Mouse (Mus musculus) megakaryocyte, adult 5-6 weeks (primary cell): ENCODE data around the gene Gm11634. TPM values are rescaled to one million over a fixed set of nuclear protein-coding genes. Genes with fewer than 3 reads are reported as not detected.

ENCODE experiments used
- ATAC-seq: 2 replicates; pipeline ENCODE4 v1.8.0; 2016; ENCODE audit warnings: mild to moderate bottlenecking, inconsistent platforms; ENCODE audit not compliant: poor library complexity, severe bottlenecking
- total RNA-seq, 2 experiments: library from RNA; stranded (forward) in 1 of 2; stranded (reverse) in 1 of 2; fragments of 153-499, 151-499 nt in 1 of 2; fragments of 221-1000, 200-1000 nt in 1 of 2; gene quantifications; 2 replicates each; pipeline versions ENCODE4 v1.2.3 to v1.2.4; 2015 to 2017

Gm11634 gene
- total RNA-seq, 2 experiments from 2014 or later: not detected

- ATAC-seq: no peak
Measured at GRCm38 (mm10) chr11:101576116-101576515, 22.9 kb downstream of the Gm11634 start.

GRCm38 (mm10) chr11:101568421-101568820 is 30.6 kb downstream of the Gm11634 start:
- ATAC-seq: no peak

DNA sequence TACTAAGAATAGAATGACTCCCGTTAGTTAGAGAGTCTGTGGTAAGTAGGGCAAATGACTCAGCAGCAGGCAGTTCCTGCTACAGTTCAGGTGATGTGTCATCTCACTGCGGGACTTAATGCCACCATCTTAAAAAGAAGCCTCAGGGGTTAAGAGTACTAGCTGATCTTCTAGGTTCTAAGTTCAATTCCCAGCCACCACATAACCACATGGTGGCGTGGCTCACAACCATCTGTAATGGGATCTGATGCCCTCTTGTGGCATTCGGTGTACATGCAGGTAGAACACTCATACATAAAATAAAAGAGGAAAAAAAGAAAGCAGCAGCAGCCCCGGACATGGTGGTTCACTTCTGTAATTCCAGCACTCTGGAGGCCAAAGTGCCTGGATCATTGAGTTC is 36.7 kb downstream of the Gm11634 start:
- peak; percentile 86 for ATAC-seq

GRCm38 (mm10) chr11:101556954-101557353 is 42.1 kb downstream of the Gm11634 start:
- ATAC-seq: no peak

DNA sequence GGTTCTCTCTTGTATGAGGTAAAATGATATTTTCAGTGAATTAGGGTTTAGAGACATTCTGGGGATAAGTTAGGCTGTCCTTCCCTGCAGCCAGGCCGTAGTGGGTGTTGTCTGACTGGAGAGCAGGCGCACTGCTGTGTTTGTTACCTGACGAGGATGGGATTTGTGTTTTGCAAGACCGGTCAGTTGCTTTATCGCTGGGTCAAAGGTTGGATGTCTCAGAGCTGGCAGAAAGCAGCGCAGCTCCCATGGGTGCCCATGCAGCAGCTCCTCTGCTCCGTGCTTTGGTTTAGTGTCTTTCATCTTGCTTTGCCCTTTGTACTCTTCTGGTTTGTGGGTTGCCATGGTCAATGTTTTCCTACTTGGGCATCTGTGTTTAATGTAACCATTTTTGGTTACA is 42.5 kb downstream of the Gm11634 start:
- ATAC-seq: no peak

DNA sequence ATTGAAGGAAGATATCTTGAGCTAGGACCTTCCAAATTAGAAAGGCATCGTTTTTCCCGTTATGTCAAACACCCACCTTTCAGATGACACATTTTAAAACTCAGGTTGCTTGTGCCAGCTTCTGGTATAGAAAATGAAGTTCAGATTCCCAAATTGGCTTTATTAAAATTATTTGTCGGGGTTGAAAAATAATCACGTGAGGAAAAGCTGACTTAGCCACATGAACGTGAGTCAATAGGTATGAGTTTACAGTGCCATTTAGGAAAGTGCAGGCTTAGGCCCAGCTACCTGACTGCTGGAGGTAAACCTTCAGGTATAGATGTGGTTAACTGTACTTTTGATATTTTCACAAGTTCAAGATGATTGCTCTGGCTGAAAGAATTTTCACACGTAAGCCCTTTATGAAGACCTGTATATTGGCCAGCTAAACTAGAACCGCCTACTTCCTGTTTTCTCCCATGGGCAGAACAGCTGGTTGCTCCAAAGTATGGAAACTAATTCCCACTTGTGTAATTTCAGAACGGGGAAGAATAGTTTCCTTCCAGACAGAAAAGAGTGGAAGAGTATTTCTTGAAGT is 45.6 kb downstream of the Gm11634 start:
- no peak for ATAC-seq

GRCm38 (mm10) chr11:101552476-101553300 is 46.4 kb downstream of the Gm11634 start:
- peak; percentile 85 for ATAC-seq

DNA sequence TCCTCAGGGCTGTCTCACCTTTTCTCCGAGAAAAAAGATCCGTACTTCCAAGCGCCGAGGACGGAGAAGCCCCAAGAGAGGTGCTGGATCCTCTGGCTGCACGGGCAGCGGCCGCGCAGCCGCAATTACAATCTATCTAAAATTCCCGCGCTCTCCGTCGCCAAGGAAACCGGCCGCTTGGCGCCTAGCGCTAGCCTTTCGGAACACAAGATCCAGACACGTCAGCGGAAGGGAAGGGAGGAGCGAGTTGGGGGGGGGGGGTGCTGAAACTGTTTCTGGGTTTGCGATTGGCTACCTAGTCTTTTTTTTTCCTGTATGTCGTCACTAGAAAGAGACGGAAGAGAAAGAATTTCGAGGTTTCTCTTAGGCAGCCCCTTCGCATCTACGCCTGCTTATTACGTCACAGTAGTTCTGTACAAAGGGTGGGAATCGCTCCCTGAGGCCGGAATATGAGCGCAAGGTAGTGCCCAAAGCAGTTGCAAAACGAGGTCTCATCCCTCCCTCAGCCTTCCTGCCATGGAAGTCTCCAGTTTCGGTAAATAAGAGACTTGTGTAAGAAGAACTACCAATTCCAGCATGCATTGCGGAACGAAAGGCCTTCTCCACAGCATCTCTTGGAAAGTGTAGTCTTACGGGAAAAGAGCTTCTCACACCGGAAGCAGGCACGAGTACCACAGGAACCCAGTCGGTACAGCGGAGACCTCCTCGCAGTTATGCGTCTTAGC is 47.1 kb downstream of the Gm11634 start, which contains the start of the genes Brca1 and Nbr1:
Gene Brca1, minus strand, starts transcription at position 205 of the 725 bp plus-strand sequence.
Gene Nbr1, plus strand, starts transcription at position 399 of the 725 bp plus-strand sequence.
- ATAC-seq: peak; percentile 78

DNA sequence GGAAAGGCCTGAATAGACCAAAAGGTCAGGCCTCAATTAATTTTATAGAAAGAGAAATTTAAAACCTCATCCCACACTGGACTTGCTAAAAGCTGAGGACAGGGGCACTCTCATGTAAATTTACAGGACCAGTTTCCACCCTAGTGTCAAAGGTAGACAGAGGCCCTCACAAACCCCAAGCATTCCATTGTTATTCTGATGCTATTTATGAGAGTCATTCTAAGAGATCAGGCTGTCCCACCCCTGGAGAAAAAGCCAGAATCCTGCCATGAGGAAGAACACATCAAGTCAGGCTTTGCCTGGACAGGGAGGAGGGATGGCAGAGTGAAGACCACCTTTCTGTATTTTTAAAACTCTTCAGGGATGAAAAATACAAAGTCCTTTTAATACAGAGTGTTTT is 50.5 kb downstream of the Gm11634 start:
- no peak for ATAC-seq

- no peak for ATAC-seq
Measured at GRCm38 (mm10) chr11:101544132-101544531, 54.9 kb downstream of the Gm11634 start.

Other genes starting within 250 kb of the Gm11634 start
- gene G6pc, start 231.7 kb downstream of the Gm11634 start, total RNA-seq (2015): not detected in 2 replicates
- gene G6pc, start 231.7 kb downstream of the Gm11634 start, total RNA-seq (2017): not detected in 2 replicates
- 11.6 and 18.1 TPM in 2 replicates for gene Aarsd1, start 181.6 kb downstream of the Gm11634 start, total RNA-seq (2015)
- gene Aarsd1, start 181.6 kb downstream of the Gm11634 start, total RNA-seq (2017): 22.9 and 28.9 TPM in 2 replicates
- gene Gm27029, start 174.5 kb downstream of the Gm11634 start, total RNA-seq (2015): 1.7 TPM in 1 of 2 replicates, not detected in the other
- gene Gm27029, start 174.5 kb downstream of the Gm11634 start, total RNA-seq (2017): 0.95 and 1.3 TPM in 2 replicates
- gene Rundc1, start 174.2 kb downstream of the Gm11634 start, total RNA-seq (2015): 2.4 and 3.0 TPM in 2 replicates
- 3.1 and 3.3 TPM in 2 replicates for gene Rundc1, start 174.2 kb downstream of the Gm11634 start, total RNA-seq (2017)
- gene Ptges3l, start 173.9 kb downstream of the Gm11634 start, total RNA-seq (2015): 0.43 and 2.5 TPM in 2 replicates
- gene Ptges3l, start 173.9 kb downstream of the Gm11634 start, total RNA-seq (2017): 0.66 TPM in 1 of 2 replicates, not detected in the other
- gene Rpl27, start 157.0 kb downstream of the Gm11634 start, total RNA-seq (2015): 334 and 336 TPM in 2 replicates
- gene Rpl27, start 157.0 kb downstream of the Gm11634 start, total RNA-seq (2017): 2,102 and 2,594 TPM in 2 replicates
- gene Ifi35, start 150.8 kb downstream of the Gm11634 start, total RNA-seq (2015): 60.6 and 62.4 TPM in 2 replicates
- gene Ifi35, start 150.8 kb downstream of the Gm11634 start, total RNA-seq (2017): 47.3 and 56.5 TPM in 2 replicates
- gene Rnd2, start 134.3 kb downstream of the Gm11634 start, total RNA-seq (2015): 0.13 and 0.16 TPM in 2 replicates
- gene Rnd2, start 134.3 kb downstream of the Gm11634 start, total RNA-seq (2017): 0.20 TPM in 1 of 2 replicates, not detected in the other
- 7.3 and 10.8 TPM in 2 replicates for gene Vat1, start 133.0 kb downstream of the Gm11634 start, total RNA-seq (2015)
- gene Vat1, start 133.0 kb downstream of the Gm11634 start, total RNA-seq (2017): 3.4 and 5.2 TPM in 2 replicates
- 15.3 and 15.9 TPM in 2 replicates for gene Brca1, start 47.3 kb downstream of the Gm11634 start, total RNA-seq (2015)
- gene Brca1, start 47.3 kb downstream of the Gm11634 start, total RNA-seq (2017): 26.8 and 34.8 TPM in 2 replicates
- gene Nbr1, start 47.1 kb downstream of the Gm11634 start, total RNA-seq (2015): 32.4 and 33.9 TPM in 2 replicates
- 53.6 and 60.7 TPM in 2 replicates for gene Nbr1, start 47.1 kb downstream of the Gm11634 start, total RNA-seq (2017)
- 35.3 and 35.7 TPM in 2 replicates for gene Tmem106a, start 17.0 kb downstream of the Gm11634 start, total RNA-seq (2015)
- gene Tmem106a, start 17.0 kb downstream of the Gm11634 start, total RNA-seq (2017): 20.5 and 24.1 TPM in 2 replicates
- gene Rdm1, start 27.9 kb upstream of the Gm11634 start, total RNA-seq (2015): 22.6 and 28.8 TPM in 2 replicates
- gene Rdm1, start 27.9 kb upstream of the Gm11634 start, total RNA-seq (2017): 18.1 and 23.1 TPM in 2 replicates
- 1.7 and 2.3 TPM in 2 replicates for gene Arl4d, start 66.3 kb upstream of the Gm11634 start, total RNA-seq (2015)
- 1.0 and 2.1 TPM in 2 replicates for gene Arl4d, start 66.3 kb upstream of the Gm11634 start, total RNA-seq (2017)
- gene Dhx8, start 133.7 kb upstream of the Gm11634 start, total RNA-seq (2015): 18.5 and 18.8 TPM in 2 replicates
- gene Dhx8, start 133.7 kb upstream of the Gm11634 start, total RNA-seq (2017): 36.9 and 39.1 TPM in 2 replicates
- not detected in 2 replicates for gene Etv4, start 186.1 kb upstream of the Gm11634 start, total RNA-seq (2015)
- gene Etv4, start 186.1 kb upstream of the Gm11634 start, total RNA-seq (2017): not detected in 2 replicates